Mouse (Mus musculus) neural tube, embryonic 14.5 days (tissue): ENCODE data around the gene Baz2a. TPM values are rescaled to one million over a fixed set of nuclear protein-coding genes. Genes with fewer than 3 reads are reported as not detected.

Experiments used
- ATAC-seq: fragments of 200-750 bp; cut with Nextera tagmentation; 2 replicates; pipeline ENCODE4 v1.8.0; 2017; ENCODE audit warnings: low read depth, mild to moderate bottlenecking, moderate TSS enrichment, moderate library complexity
- H3K27ac ChIP-seq: fragments of 300-500 bp; sonication (generic); 2 replicates; pipeline ENCODE4 v1.5.1; 2014; ENCODE audit warnings: low read depth, mild to moderate bottlenecking, control low read depth, low read length, moderate library complexity, mixed read lengths
- H3K27me3 ChIP-seq: fragments of 300-500 bp; sonication (generic); 2 replicates; pipeline ENCODE4 v1.6.1; 2014; ENCODE audit warnings: low read length; ENCODE audit not compliant: control insufficient read depth, insufficient read depth
- H3K36me3 ChIP-seq: fragments of 300-500 bp; sonication (generic); 2 replicates; pipeline ENCODE4 v1.6.1; 2014; ENCODE audit warnings: low read length, mixed read lengths; ENCODE audit not compliant: control insufficient read depth, insufficient read depth
- H3K4me1 ChIP-seq: fragments of 300-500 bp; sonication (generic); 2 replicates; pipeline ENCODE4 v1.6.1; 2014; ENCODE audit warnings: low read length; ENCODE audit not compliant: control insufficient read depth, insufficient read depth
- H3K4me2 ChIP-seq: fragments of 300-500 bp; sonication (generic); 2 replicates; pipeline ENCODE4 v1.6.1; 2014; ENCODE audit warnings: mild to moderate bottlenecking, low read depth, low read length, control low read depth
- H3K4me3 ChIP-seq: fragments of 300-500 bp; sonication (generic); 2 replicates; pipeline ENCODE4 v1.5.1; 2014; ENCODE audit warnings: low read depth, low read length, control low read depth, mixed read lengths
- H3K9ac ChIP-seq: fragments of 300-500 bp; sonication (generic); replicated peaks from 2 replicates; pipeline ENCODE4 v1.6.1; 2014; ENCODE audit warnings: low read depth, mild to moderate bottlenecking, control low read depth, low read length, mixed read lengths
- H3K9me3 ChIP-seq: fragments of 300-500 bp; sonication (generic); 2 replicates; pipeline ENCODE4 v1.6.1; 2016; ENCODE audit warnings: low read length; ENCODE audit not compliant: control insufficient read depth
- WGBS: fragments of 180-500 bp; shearing (Covaris S2); extraction: QIAGEN DNeasy Blood & Tissue Kit; methylation state at CpG from one replicate; pipeline ENCODE4 v1.1.7; 2014; 5-methylcytosine and 5-hydroxymethylcytosine counted together
- polyA plus RNA-seq: library from polyadenylated mRNA; unstranded; fragments of >200 nt; fragmentation: Nextera tagmentation; extraction: Ambion mirVana; gene quantifications from 2 replicates; pipeline ENCODE4 v1.2.1, GENCODE M21; 2014

Baz2a gene
- polyA plus RNA-seq, result 15.8 and 20.9 TPM in 2 replicates

GRCm38 (mm10) chr10:128091564-128092505 is at the start of gene Baz2a:
Gene Baz2a, plus strand, starts transcription at chr10:128091577.
- Histone ChIP-seq H3K36me3 (peaks cover 36% of the 10 kb centered on the region), H3K4me1 (peaks cover 21% of the 10 kb centered on the region), H3K4me3 (peak within 1 kb of the TSS; percentile 77), H3K9ac (peak within 1 kb of the TSS; percentile 74), H3K9me3 (no peaks in the 10 kb centered on the region), H3K27ac (peak within 1 kb of the TSS; percentile 85), H3K27me3 (no peaks in the 10 kb centered on the region), H3K4me2 (peak within 1 kb of the TSS; percentile 89)
- WGBS, result under 1% methylated on average over 20 of the region's 20 CpGs
- ATAC-seq, result peak; percentile 26; the same call in 1 of the 2 replicates

GRCm38 (mm10) chr10:128041636-128042035 is 49.7 kb upstream of the Baz2a start:
- no peaks in the 10 kb centered on the region for H3K9me3 ChIP-seq
- H3K27me3 ChIP-seq, result no peaks in the 10 kb centered on the region
- no peak overlapping the region for H3K27ac ChIP-seq
- no peak overlapping the region for H3K4me3 ChIP-seq
- no peak for ATAC-seq
- 85% methylated on average over 4 of the region's 4 CpGs for WGBS
- no peak overlapping the region for H3K4me2 ChIP-seq
- H3K36me3 ChIP-seq, result peaks cover 49% of the 10 kb centered on the region
- no peak overlapping the region for H3K9ac ChIP-seq
- peaks cover 14% of the 10 kb centered on the region; the same call in 1 of the 2 replicates for H3K4me1 ChIP-seq

GRCm38 (mm10) chr10:128042466-128042865 is 48.9 kb upstream of the Baz2a start:
- Histone ChIP-seq H3K27ac (no peak overlapping the region), H3K9ac (no peak overlapping the region), H3K36me3 (peaks cover 56% of the 10 kb centered on the region), H3K4me3 (no peak overlapping the region), H3K9me3 (no peaks in the 10 kb centered on the region), H3K27me3 (no peaks in the 10 kb centered on the region), H3K4me1 (peaks cover 10% of the 10 kb centered on the region; the same call in 1 of the 2 replicates), H3K4me2 (no peak overlapping the region)
- ATAC-seq, result no peak
- 97% methylated on average over 3 of the region's 3 CpGs for WGBS

- Histone ChIP-seq H3K27me3 (no peaks in the 10 kb centered on the region), H3K9me3 (no peaks in the 10 kb centered on the region), H3K27ac (0 out of 2 replicates have a peak overlapping the region, but pooled peaks have one; percentile 28), H3K4me2 (no peak overlapping the region), H3K4me3 (no peak overlapping the region), H3K9ac (no peak overlapping the region), H3K36me3 (peaks cover 63% of the 10 kb centered on the region), H3K4me1 (peaks cover 4% of the 10 kb centered on the region; the same call in 1 of the 2 replicates)
- ATAC-seq, result no peak
- WGBS, result 80% methylated on average over 3 of the region's 3 CpGs
These were observed 48.1 kb upstream of the Baz2a start for GRCm38 (mm10) chr10:128043041-128043835.

GRCm38 (mm10) chr10:128048157-128048556 is 43.2 kb upstream of the Baz2a start:
- ATAC-seq, result no peak

GRCm38 (mm10) chr10:128049741-128050140 is 41.6 kb upstream of the Baz2a start:
- 92% methylated on average over 2 of the region's 2 CpGs for WGBS
- Histone ChIP-seq H3K9ac (no peak overlapping the region), H3K4me1 (no peaks in the 10 kb centered on the region), H3K27ac (no peak overlapping the region), H3K4me2 (no peak overlapping the region), H3K36me3 (peaks cover 49% of the 10 kb centered on the region), H3K27me3 (no peaks in the 10 kb centered on the region), H3K9me3 (no peaks in the 10 kb centered on the region), H3K4me3 (no peak overlapping the region)
- no peak for ATAC-seq

More at GRCm38 (mm10) chr10:128048157-128048556, 43.2 kb upstream of the Baz2a start:
- H3K9me3 ChIP-seq, result no peaks in the 10 kb centered on the region
- H3K4me1 ChIP-seq, result no peaks in the 10 kb centered on the region; the same call in 1 of the 2 replicates
- no peak overlapping the region for H3K9ac ChIP-seq
- H3K4me3 ChIP-seq, result no peak overlapping the region
- no peak overlapping the region for H3K27ac ChIP-seq
- WGBS, result 95% methylated on average over 8 of the region's 8 CpGs
- H3K36me3 ChIP-seq, result peaks cover 59% of the 10 kb centered on the region
- H3K27me3 ChIP-seq, result no peaks in the 10 kb centered on the region
- H3K4me2 ChIP-seq, result no peak overlapping the region

- 93% methylated on average over 2 of the region's 2 CpGs for WGBS
- no peak overlapping the region for H3K9ac ChIP-seq
- no peaks in the 10 kb centered on the region for H3K27me3 ChIP-seq
- ATAC-seq, result no peak
- peaks cover 48% of the 10 kb centered on the region for H3K36me3 ChIP-seq
- no peaks in the 10 kb centered on the region for H3K4me1 ChIP-seq
- no peak overlapping the region for H3K4me3 ChIP-seq
- no peaks in the 10 kb centered on the region for H3K9me3 ChIP-seq
- no peak overlapping the region for H3K4me2 ChIP-seq
- H3K27ac ChIP-seq, result no peak overlapping the region
These were observed 41.0 kb upstream of the Baz2a start for GRCm38 (mm10) chr10:128050355-128050754.

- no peaks in the 10 kb centered on the region for H3K9me3 ChIP-seq
- H3K36me3 ChIP-seq, result peaks cover 37% of the 10 kb centered on the region
- no peaks in the 10 kb centered on the region for H3K4me1 ChIP-seq
- no peak overlapping the region for H3K9ac ChIP-seq
- H3K4me2 ChIP-seq, result no peak overlapping the region
- no peaks in the 10 kb centered on the region for H3K27me3 ChIP-seq
- WGBS, result 96% methylated on average over 5 of the region's 5 CpGs
- ATAC-seq, result no peak
- no peak overlapping the region for H3K27ac ChIP-seq
- no peak overlapping the region for H3K4me3 ChIP-seq
These were observed 39.8 kb upstream of the Baz2a start for GRCm38 (mm10) chr10:128051589-128051988.
